Mouse (Mus musculus) right cerebral cortex, postnatal 14 days (tissue): Measurements from ENCODE around the gene Clmp.
A peak's percentile ranks its signal among the peaks of the same experiment; 100 is the strongest.

Experiments used
- DNase-seq: peaks from one replicate; pipeline ENCODE4 v3.0.0; 2022

Gene Clmp

DNA sequence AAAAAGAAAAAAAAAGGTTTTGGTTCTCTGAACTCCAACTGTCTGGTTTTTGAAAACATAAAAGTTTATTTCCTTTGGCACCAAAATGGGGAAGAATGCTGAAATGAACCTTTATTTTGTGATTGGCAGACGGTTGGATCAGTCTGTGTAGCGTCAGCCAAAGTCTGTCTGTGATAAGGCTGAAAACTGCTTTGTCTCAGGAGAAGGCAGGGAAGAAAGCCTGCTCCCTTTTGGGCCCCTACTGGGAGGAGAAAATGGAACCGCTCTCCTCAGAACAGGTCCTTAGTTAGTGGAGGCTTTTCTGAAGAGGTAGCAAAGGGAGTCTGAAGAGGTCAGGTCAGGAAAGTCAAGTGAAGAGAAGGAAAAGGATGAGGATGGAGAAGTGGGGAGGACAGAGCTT lies 7.3 kb downstream of the Clmp start:
- DNase-seq: no peak

DNA sequence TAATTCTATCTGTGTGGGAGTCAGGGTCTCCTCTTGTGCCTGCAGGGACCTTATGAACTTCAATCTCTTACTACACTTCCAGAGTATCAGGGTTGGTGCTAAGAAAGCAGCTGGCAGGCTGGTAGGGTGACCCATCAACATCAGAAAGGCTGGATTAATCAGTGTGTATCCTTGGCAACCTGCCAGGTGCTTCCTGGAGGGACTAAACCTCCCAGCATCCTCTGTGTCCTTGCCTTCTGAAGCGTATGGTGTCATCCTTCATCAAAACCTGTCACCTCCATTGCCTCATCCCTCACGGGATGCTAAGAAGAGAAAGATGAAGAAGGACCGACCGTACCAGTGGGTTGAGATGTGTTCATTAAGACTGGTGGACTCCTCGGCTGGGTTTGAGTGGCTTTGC lies 8.0 kb downstream of the Clmp start:
- DNase-seq: no peak

- no peak for DNase-seq
Observed at GRCm38 (mm10) chr9:40694284-40694683, 8.5 kb downstream of the Clmp start.

DNA sequence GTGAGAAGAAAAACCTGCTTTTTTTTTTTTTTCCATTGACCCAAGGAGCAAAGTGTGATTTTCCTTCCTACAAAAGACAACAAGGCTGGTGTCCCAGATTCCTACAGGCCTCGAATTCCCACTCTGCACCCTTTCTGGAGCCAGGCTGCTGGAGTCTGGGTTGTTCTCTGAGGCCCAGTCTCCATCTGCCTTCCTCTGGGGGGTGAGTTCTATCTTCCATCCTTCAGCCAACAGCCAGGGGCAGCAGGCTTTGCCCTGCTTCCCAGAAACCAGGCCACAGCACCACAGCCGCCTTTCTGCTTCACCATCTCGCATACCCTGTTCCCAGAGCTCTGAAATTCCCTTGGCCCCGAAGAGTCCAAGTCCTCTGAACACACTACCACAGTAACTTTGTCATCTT lies 10.3 kb downstream of the Clmp start:
- DNase-seq: no peak

GRCm38 (mm10) chr9:40699194-40699593 lies 13.4 kb downstream of the Clmp start:
- DNase-seq: no peak

DNA sequence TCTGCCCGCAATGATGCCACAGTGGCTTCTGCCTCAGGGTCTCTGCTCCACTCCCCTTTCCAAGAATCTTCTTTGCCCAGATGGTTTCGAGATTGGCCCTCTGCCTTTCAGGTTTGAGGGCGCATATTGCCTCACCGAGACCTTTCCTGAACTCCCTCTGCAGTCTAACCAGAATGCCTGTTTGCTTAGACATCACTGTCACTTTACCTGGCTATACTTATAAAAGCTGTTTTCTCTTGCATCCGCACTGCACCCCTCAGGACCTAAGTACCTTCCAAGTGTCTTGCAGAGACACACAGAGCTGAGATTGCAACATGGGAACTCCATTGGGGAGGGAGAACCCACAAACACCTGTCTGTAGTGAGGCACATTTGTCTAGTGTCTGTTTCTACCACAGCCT lies 14.5 kb downstream of the Clmp start:
- DNase-seq: no peak

- DNase-seq: no peak
Observed at GRCm38 (mm10) chr9:40704364-40705276, 18.9 kb downstream of the Clmp start.

DNA sequence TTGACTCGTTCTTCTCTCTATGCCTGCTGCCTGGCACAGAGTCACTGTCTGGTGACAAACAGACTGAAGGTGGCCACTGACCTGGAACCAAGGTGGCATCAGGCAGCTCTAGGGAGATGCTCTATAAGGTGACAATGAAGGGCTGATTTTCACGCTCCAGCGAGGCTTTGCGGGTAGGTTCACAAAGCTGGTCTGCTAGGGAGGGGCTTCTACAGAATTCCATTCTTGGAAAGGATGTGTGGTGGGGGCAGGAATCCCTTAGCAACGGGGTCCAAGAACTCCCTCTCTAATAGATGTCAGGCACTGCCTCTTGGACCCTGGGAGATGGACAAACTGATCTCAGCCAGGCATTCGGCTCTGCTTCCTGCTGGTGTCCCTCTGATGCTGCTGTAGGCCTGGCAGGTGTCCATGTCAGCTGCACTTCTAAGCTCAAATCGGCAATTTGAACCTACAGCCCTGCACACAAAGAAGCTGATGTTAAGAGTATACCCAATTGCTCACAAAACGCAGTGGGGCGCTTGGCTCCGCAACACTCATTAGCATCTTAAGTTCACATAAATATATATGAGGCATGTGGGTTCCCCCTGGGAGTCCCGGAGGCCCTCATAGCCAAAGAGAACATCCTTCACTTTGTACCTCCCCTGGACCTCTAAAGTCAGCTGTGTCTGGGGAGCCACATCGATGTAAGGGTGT lies 22.8 kb downstream of the Clmp start:
- peak; percentile 21 for DNase-seq

- DNase-seq: no peak
Observed at GRCm38 (mm10) chr9:40709141-40709537, 23.4 kb downstream of the Clmp start.

DNA sequence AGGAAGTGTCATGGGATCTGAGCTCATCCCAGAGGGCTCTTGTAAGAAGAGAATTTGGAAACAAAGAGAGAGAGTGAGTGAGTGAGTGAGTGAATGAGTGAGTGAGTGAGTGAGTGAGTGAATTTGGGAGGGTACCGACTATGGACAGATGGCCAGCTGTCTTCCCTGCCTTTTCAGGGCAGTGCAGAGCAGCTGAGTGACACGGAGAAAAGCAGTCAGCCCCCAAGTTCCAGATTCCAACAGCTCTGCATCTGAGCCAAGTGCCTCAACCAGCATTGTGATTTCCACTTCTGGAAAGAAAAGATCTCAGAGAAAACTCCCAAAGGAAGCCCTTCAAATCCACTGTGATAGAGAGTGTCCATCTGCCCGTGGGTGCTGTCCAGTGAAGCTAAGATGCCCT lies 23.8 kb downstream of the Clmp start:
- DNase-seq: no peak

- DNase-seq: no peak
Observed at GRCm38 (mm10) chr9:40709991-40710390, 24.2 kb downstream of the Clmp start.

GRCm38 (mm10) chr9:40711654-40712053 lies 25.9 kb downstream of the Clmp start:
- no peak for DNase-seq

GRCm38 (mm10) chr9:40717182-40717874 lies 31.6 kb downstream of the Clmp start:
- DNase-seq: peak; percentile 29

DNA sequence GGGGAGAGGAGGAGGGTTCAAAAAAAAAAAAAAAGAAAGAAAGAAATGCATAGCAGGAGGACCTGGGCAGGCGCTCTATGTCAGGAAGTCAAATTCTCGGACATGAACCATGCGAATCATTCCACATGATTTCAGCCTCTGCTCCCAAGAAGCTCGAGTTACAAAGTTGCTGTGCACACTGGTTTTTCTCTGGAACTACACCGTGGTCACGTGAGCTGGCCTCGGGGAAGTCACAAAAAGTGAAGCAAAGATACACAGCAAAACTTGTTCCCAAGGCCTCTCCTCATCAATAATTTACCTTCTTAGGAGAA lies 32.1 kb downstream of the Clmp start:
- DNase-seq: no peak

DNA sequence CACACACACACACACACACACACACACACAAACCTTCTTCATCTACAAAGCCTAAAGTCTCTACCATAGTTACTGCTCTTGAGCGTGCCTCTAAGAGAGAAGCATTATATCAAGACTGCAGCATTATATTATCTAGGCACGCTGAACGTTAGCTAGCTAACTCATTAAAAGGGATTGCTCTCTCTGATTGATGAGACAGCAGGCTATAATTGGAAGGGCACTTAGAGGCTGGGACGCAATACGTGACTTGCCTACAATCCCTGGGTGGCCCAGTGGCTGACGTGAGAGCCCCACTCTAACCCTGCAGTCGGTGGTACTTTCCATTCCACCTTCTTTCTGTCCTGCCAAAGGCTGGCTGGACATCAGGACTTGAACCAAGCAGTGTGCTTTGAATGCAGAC lies 35.1 kb downstream of the Clmp start:
- DNase-seq: no peak

- DNase-seq: no peak
Observed at GRCm38 (mm10) chr9:40723311-40723772, 37.6 kb downstream of the Clmp start.

DNA sequence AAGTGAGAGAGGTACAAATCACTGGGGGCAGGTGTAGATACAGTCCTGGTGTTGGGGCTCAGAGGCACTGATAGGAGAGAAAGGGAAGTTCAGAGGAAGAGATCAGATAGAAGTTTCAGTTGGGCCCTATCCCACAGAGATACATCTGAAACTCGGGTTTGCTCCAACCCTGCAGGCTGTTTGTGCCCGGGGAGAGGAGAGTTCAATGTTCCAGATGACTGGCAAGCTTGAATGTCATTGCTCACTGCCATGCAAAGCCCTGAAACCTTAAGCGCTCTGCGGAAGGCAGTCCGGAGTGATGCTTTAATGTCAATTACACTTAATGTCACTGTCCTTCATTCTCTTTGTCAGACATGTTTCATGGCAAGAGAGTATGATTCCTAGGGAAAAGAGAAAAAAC lies 39.2 kb downstream of the Clmp start:
- DNase-seq: no peak

DNA sequence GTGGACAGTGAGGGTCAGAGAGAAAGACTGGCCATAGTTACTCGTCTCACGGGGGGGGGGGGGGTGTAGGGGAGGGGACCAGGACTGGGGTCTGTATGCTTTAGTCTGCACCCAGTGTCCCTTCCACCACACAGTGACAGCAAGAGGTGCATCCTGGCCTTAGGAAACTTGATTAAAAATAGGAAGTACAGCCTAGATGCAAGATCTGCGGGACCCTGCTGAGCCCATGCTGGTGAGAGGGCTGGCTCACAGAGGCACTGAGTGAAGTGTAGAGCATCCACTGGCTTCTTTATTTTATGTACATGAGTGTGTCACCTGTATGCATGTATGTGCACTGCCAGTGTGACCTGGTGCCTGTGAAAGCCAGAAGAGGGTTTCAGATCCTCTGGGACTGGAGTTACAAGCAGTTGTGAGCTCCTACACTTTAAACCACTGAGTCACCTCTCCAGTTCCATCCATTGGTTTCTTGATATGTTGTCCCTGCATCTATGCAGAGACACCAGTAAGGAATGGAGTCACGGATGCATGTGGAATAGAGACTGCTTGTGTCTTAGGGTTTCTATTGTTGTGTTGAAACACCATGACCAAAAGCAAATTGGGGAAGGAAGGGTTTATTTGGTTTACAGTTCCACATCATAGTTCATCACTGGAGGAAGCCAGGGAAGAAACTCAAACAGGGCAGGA lies 41.5 kb downstream of the Clmp start:
- no peak for DNase-seq

- no peak for DNase-seq
Observed at GRCm38 (mm10) chr9:40727824-40728495, 42.2 kb downstream of the Clmp start.

DNA sequence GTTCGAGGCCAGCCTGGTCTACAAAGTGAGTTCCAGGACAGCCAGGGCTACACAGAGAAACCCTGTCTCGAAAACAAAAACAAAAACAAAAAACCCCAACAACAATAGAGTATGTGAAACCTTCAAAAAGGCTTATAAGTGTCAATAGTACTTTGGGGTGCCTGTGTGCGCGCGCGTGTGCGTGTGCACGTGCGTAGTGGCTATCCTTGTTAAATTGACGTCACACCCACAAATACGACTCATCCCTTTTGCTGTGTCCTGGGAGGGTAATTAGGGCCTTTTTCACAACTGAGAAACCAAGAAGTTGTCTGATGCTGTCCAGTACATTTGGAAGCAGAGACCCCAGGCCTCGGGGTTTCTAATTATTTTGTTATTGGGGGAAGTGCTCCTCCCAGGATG lies 44.5 kb downstream of the Clmp start:
- DNase-seq: no peak

- DNase-seq: peak; percentile 39
Observed at GRCm38 (mm10) chr9:40730701-40731590, 45.2 kb downstream of the Clmp start.
